Mouse (Mus musculus) midbrain, embryonic 12.5 days (tissue): ENCODE data around the gene Eepd1. TPM values are rescaled to one million over a fixed set of nuclear protein-coding genes. Genes with fewer than 3 reads are reported as not detected.

Experiments
- ATAC-seq: fragments of 200-750 bp; cut with Nextera tagmentation; 2 replicates; pipeline ENCODE4 v1.8.0; 2017; ENCODE audit warnings: low read depth, moderate TSS enrichment, moderate library complexity; ENCODE audit not compliant: low FRiP score
- H3K27ac ChIP-seq: fragments of 300-500 bp; sonication (generic); replicated peaks from 2 replicates; pipeline ENCODE4 v1.5.1; 2016; ENCODE audit warnings: mild to moderate bottlenecking
- H3K27me3 ChIP-seq: fragments of 300-500 bp; sonication (generic); 2 replicates; pipeline ENCODE4 v1.6.1; 2016; ENCODE audit warnings: mild to moderate bottlenecking
- H3K36me3 ChIP-seq: fragments of 300-500 bp; sonication (generic); 2 replicates; pipeline ENCODE4 v1.6.1; 2016
- H3K4me1 ChIP-seq: fragments of 300-500 bp; sonication (generic); 2 replicates; pipeline ENCODE4 v1.6.1; 2016
- H3K4me2 ChIP-seq: fragments of 300-500 bp; sonication (generic); replicated peaks from 2 replicates; pipeline ENCODE4 v1.6.1; 2016; ENCODE audit warnings: mild to moderate bottlenecking, moderate library complexity
- H3K4me3 ChIP-seq: fragments of 300-500 bp; sonication (generic); 2 replicates; pipeline ENCODE4 v1.5.1; 2016; ENCODE audit warnings: mild to moderate bottlenecking
- H3K9ac ChIP-seq: fragments of 300-500 bp; sonication (generic); replicated peaks from 2 replicates; pipeline ENCODE4 v1.6.1; 2016; ENCODE audit warnings: mild to moderate bottlenecking, moderate library complexity
- H3K9me3 ChIP-seq: fragments of 300-500 bp; sonication (generic); 2 replicates; pipeline ENCODE4 v1.6.1; 2016; ENCODE audit warnings: mild to moderate bottlenecking
- WGBS: fragments of 180-500 bp; shearing (Covaris S2); methylation state at CpG from one replicate; pipeline ENCODE4 v1.1.7; 2016; 5-methylcytosine and 5-hydroxymethylcytosine counted together
- polyA plus RNA-seq: library from polyadenylated mRNA; unstranded; fragments of >200 nt; fragmentation: Nextera tagmentation; extraction: Ambion mirVana; gene quantifications from 2 replicates; pipeline ENCODE4 v1.2.1, GENCODE M21; 2016

The Eepd1 gene
- polyA plus RNA-seq, 1 experiment from 2014 or later = 5.8 TPM

GRCm38 (mm10) chr9:25591390-25592354 is 110.3 kb downstream of the Eepd1 start:
- no peaks in the 10 kb centered on the region for H3K9me3 ChIP-seq
- H3K4me2 ChIP-seq = peak overlapping the region; percentile 18
- no peaks in the 10 kb centered on the region for H3K27me3 ChIP-seq
- no peak overlapping the region for H3K4me3 ChIP-seq
- WGBS = 33% methylated on average over 15 of the region's 15 CpGs
- no peaks in the 10 kb centered on the region for H3K36me3 ChIP-seq
- H3K9ac ChIP-seq = no peak overlapping the region
- H3K27ac ChIP-seq = no peak overlapping the region
- H3K4me1 ChIP-seq = 0 out of 2 replicates have a peak, but pooled peaks cover 5% of the 10 kb centered on the region
- peak; percentile 75 for ATAC-seq

GRCm38 (mm10) chr9:25592355-25592955 is 111.1 kb downstream of the Eepd1 start:
- H3K4me2 ChIP-seq = no peak overlapping the region
- ATAC-seq = no peak; the same call in 1 of the 2 replicates
- 0 out of 2 replicates have a peak, but pooled peaks cover 5% of the 10 kb centered on the region for H3K4me1 ChIP-seq
- H3K36me3 ChIP-seq = no peaks in the 10 kb centered on the region
- no peaks in the 10 kb centered on the region for H3K9me3 ChIP-seq
- H3K4me3 ChIP-seq = no peak overlapping the region
- no peak overlapping the region for H3K27ac ChIP-seq
- no peaks in the 10 kb centered on the region for H3K27me3 ChIP-seq
- no peak overlapping the region for H3K9ac ChIP-seq
- WGBS = 72% methylated on average over 4 of the region's 4 CpGs

- Histone ChIP-seq H3K4me2 (no peak overlapping the region), H3K9ac (no peak overlapping the region), H3K27me3 (no peaks in the 10 kb centered on the region), H3K4me3 (no peak overlapping the region), H3K4me1 (no peaks in the 10 kb centered on the region), H3K9me3 (no peaks in the 10 kb centered on the region), H3K27ac (no peak overlapping the region), H3K36me3 (no peaks in the 10 kb centered on the region)
- 78% methylated on average over 2 of the region's 2 CpGs for WGBS
- no peak for ATAC-seq
Observed at GRCm38 (mm10) chr9:25624744-25625143, 143.4 kb downstream of the Eepd1 start.

- 0 out of 2 replicates have a peak, but pooled peaks have one; percentile 27 for ATAC-seq
- H3K4me2 ChIP-seq = no peak overlapping the region
- no peaks in the 10 kb centered on the region for H3K36me3 ChIP-seq
- H3K4me1 ChIP-seq = no peaks in the 10 kb centered on the region
- 61% methylated on average over 5 of the region's 5 CpGs for WGBS
- H3K27me3 ChIP-seq = no peaks in the 10 kb centered on the region
- H3K4me3 ChIP-seq = no peak overlapping the region
- no peaks in the 10 kb centered on the region for H3K9me3 ChIP-seq
- H3K9ac ChIP-seq = no peak overlapping the region
- no peak overlapping the region for H3K27ac ChIP-seq
Observed at GRCm38 (mm10) chr9:25629531-25630099, 148.3 kb downstream of the Eepd1 start.

Other genes with a start within 250 kb of the Eepd1 start
- gene Sept7, start 229.1 kb upstream of the Eepd1 start, polyA plus RNA-seq = 258 and 270 TPM in 2 replicates